Mouse (Mus musculus) MEL (cell line): ENCODE data around the gene AC141477.1. TPM values are rescaled to one million over a fixed set of nuclear protein-coding genes. Genes with fewer than 3 reads are reported as not detected.

Experiments
- DNase-seq: peaks from one replicate; pipeline ENCODE4 v3.0.0; 2011; ENCODE audit warnings: low read depth, low spot score
- H3K27ac ChIP-seq: 2 replicates; pipeline ENCODE4 v1.5.1; 2012; ENCODE audit warnings: low read depth, mild to moderate bottlenecking, control low read depth, low read length, moderate library complexity; ENCODE audit not compliant: control insufficient read depth
- H3K27me3 ChIP-seq, 2 experiments: fragments of 150-350 bp in 1 of 2; sonication (generic) in 1 of 2; 2 replicates each; pipeline ENCODE4 v1.6.1; 2012; ENCODE audit warnings: low read length in 2 of 2, mild to moderate bottlenecking in 2 of 2, improper control_type of control experiment in 1 of 2, moderate library complexity in 1 of 2; ENCODE audit not compliant: insufficient read depth in 2 of 2, control insufficient read depth in 1 of 2
- H3K36me3 ChIP-seq, 2 experiments: 2 replicates each; pipeline ENCODE4 v1.6.1; 2012 to 2014; ENCODE audit warnings: low read length in 2 of 2, improper control_type of control experiment in 1 of 2, inconsistent platforms in 1 of 2, mild to moderate bottlenecking in 1 of 2; ENCODE audit not compliant: insufficient read depth in 2 of 2, control insufficient read depth in 1 of 2
- H3K4me1 ChIP-seq, 2 experiments: fragments of 150-350 bp in 1 of 2; sonication (generic) in 1 of 2; 2 replicates each; pipeline ENCODE4 v1.6.1; 2012; ENCODE audit warnings: low read length in 2 of 2, improper control_type of control experiment in 1 of 2, mild to moderate bottlenecking in 1 of 2; ENCODE audit not compliant: insufficient read depth in 2 of 2, control insufficient read depth in 1 of 2
- H3K4me3 ChIP-seq, 2 experiments: fragments of 150-350 bp in 1 of 2; sonication (generic) in 1 of 2; 2 replicates each; pipeline ENCODE4 v1.5.1; 2012; ENCODE audit warnings: low read depth in 2 of 2, low read length in 2 of 2, mild to moderate bottlenecking in 2 of 2, moderate library complexity in 2 of 2, control low read depth in 1 of 2, improper control_type of control experiment in 1 of 2; ENCODE audit not compliant: control insufficient read depth in 1 of 2, insufficient read depth in 1 of 2
- H3K79me2 ChIP-seq: 2 replicates; pipeline ENCODE4 v1.6.1; 2012; ENCODE audit warnings: mild to moderate bottlenecking, low read length, moderate library complexity; ENCODE audit not compliant: control insufficient read depth, poor library complexity, insufficient read depth
- H3K9ac ChIP-seq: 2 replicates; pipeline ENCODE4 v1.6.1; 2012; ENCODE audit warnings: low read depth, mild to moderate bottlenecking, control low read depth, low read length, moderate library complexity; ENCODE audit not compliant: control insufficient read depth, poor library complexity, severe bottlenecking
- H3K9me3 ChIP-seq: fragments of 150-350 bp; sonication (generic); replicated peaks from 2 replicates; pipeline ENCODE4 v1.6.1; 2012; ENCODE audit warnings: mild to moderate bottlenecking, low read length, improper control_type of control experiment, moderate library complexity; ENCODE audit not compliant: insufficient read depth
- CTCF ChIP-seq, 3 experiments: IDR thresholded peaks in 2 of 3; conservative IDR thresholded peaks in 1 of 3; 2 replicates each; pipeline ENCODE4 v1.5.1; 2011 to 2012; ENCODE audit warnings: low read length in 3 of 3, low read depth in 2 of 3, mild to moderate bottlenecking in 2 of 3, improper control_type of control experiment in 1 of 3, inconsistent platforms in 1 of 3, mixed read lengths in 1 of 3, moderate library complexity in 1 of 3; ENCODE audit not compliant: control insufficient read depth in 1 of 3, insufficient read depth in 1 of 3, poor library complexity in 1 of 3, severe bottlenecking in 1 of 3
- E2F4 ChIP-seq: IDR thresholded peaks from 2 replicates; pipeline ENCODE4 v1.6.1; 2011; ENCODE audit warnings: low read depth, low read length, improper control_type of control experiment, borderline replicate concordance
- ETS1 ChIP-seq: IDR thresholded peaks from 2 replicates; pipeline ENCODE4 v1.6.1; 2012; ENCODE audit warnings: low read depth, mild to moderate bottlenecking, inconsistent platforms, low read length, improper control_type of control experiment, moderate library complexity
- KAT2A ChIP-seq: conservative IDR thresholded peaks from 2 replicates; pipeline ENCODE4 v1.6.1; 2012; ENCODE audit warnings: low read depth, low read length, improper control_type of control experiment, inconsistent platforms
- MAFK ChIP-seq: IDR thresholded peaks from 2 replicates; pipeline ENCODE4 v1.6.1; 2011; ENCODE audit warnings: low read depth, mild to moderate bottlenecking, low read length, improper control_type of control experiment, borderline replicate concordance
- MAX ChIP-seq: IDR thresholded peaks from 2 replicates; pipeline ENCODE4 v1.6.1; 2011; ENCODE audit warnings: low read length, improper control_type of control experiment
- MEF2A ChIP-seq: IDR thresholded peaks from 2 replicates; pipeline ENCODE4 v1.6.1; 2014; ENCODE audit warnings: low read depth, mild to moderate bottlenecking, inconsistent platforms, low read length, improper control_type of control experiment; ENCODE audit not compliant: poor library complexity, insufficient replicate concordance, severe bottlenecking; ENCODE audit errors: extremely low read depth
- MXI1 ChIP-seq: IDR thresholded peaks from 2 replicates; pipeline ENCODE4 v1.6.1; 2011; ENCODE audit warnings: mild to moderate bottlenecking, low read depth, low read length, improper control_type of control experiment
- POLR2AphosphoS5 ChIP-seq: IDR thresholded peaks from 2 replicates; pipeline ENCODE4 v1.6.1; 2012; ENCODE audit warnings: low read depth, borderline replicate concordance, mild to moderate bottlenecking, inconsistent platforms, low read length, moderate library complexity, mixed read lengths
- RAD21 ChIP-seq: IDR thresholded peaks from 2 replicates; pipeline ENCODE4 v1.6.1; 2011; ENCODE audit warnings: mild to moderate bottlenecking, low read depth, low read length, improper control_type of control experiment
- SMC3 ChIP-seq: IDR thresholded peaks from 2 replicates; pipeline ENCODE4 v1.6.1; 2011; ENCODE audit warnings: low read depth, low read length, improper control_type of control experiment
- TAL1 ChIP-seq: IDR thresholded peaks from 2 replicates; pipeline ENCODE4 v1.6.1; 2012; ENCODE audit warnings: mild to moderate bottlenecking, inconsistent platforms, low read length, moderate library complexity, mixed read lengths
- TBP ChIP-seq: IDR thresholded peaks from 2 replicates; pipeline ENCODE4 v1.8.0; 2011; ENCODE audit warnings: low read depth, low read length, improper control_type of control experiment
- TCF12 ChIP-seq: IDR thresholded peaks from 2 replicates; pipeline ENCODE4 v1.6.1; 2014; ENCODE audit warnings: low read depth, mild to moderate bottlenecking, inconsistent platforms, low read length, improper control_type of control experiment, moderate library complexity
- polyA plus RNA-seq, 2 experiments: library from polyadenylated mRNA; stranded (reverse) in 1 of 2; unstranded in 1 of 2; fragments of >175 nt in 1 of 2; fragments of >200 nt in 1 of 2; gene quantifications; 2 replicates each; pipeline versions ENCODE4 v1.2.1 to v1.2.4; 2012; ENCODE audit warnings: low replicate concordance in 2 of 2, low read depth in 1 of 2; ENCODE audit not compliant: insufficient read length in 2 of 2, insufficient read depth in 1 of 2, missing spikeins in 1 of 2
- total RNA-seq: library from RNA; depleted of rRNA; stranded (reverse); fragments of 300-350 nt; gene quantifications from 2 replicates; pipeline ENCODE4 v1.2.3, GENCODE M21; 2012

AC141477.1 gene
- total and polyA plus RNA-seq, 3 experiments, result 0.70 TPM; not detected in 2

DNA sequence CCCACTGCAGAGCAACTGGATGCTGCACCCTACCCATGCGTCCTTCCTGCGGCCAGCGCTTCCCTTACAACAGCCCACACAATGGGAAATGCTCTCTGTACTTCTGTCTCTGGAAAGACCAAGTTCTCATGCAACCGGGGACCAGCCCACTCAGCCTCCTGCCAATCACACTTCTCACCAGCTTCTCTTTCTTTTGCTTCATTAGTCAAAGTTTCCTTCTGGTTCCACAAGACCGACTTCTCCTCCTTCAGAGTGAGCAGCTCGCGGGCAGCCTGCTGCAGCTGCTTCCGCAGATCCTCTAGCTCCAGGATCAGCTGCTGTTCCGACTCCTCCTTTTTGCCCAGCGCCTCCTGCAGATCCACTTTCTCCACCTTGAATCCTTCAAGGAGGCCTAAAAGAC lies 31.7 kb downstream of the AC141477.1 start:
- Histone ChIP-seq H3K27me3 (no peaks in the 10 kb centered on the region), H3K27ac (no peak overlapping the region), H3K9ac (no peak overlapping the region), H3K4me3 (no peak overlapping the region), H3K9me3 (no peaks in the 10 kb centered on the region), H3K36me3 (peaks cover 0 to 2% of the 10 kb centered on the region in 2 experiments; a peak in 1 of 4 replicates), H3K79me2 (no peaks in the 10 kb centered on the region), H3K4me1 (no peaks in the 10 kb centered on the region)
- DNase-seq, result no peak
- TF ChIP-seq RAD21 (no peak), TCF12 (no peak), ETS1 (no peak), SMC3 (no peak), MAX (no peak), CTCF (IDR thresholded peaks at IDR 0.05 in 2 of 3, conservative IDR thresholded peaks at IDR 0.05 in 1 of 3; ENCODE audit: control insufficient read depth in 1 of 3, insufficient read depth in 1 of 3, low read depth in 2 of 3, low read length in 3 of 3, poor library complexity in 1 of 3, severe bottlenecking in 1 of 3) (no peak), TAL1 (no peak), MEF2A (no peak), MXI1 (no peak), MAFK (no peak), KAT2A (no peak)

DNA sequence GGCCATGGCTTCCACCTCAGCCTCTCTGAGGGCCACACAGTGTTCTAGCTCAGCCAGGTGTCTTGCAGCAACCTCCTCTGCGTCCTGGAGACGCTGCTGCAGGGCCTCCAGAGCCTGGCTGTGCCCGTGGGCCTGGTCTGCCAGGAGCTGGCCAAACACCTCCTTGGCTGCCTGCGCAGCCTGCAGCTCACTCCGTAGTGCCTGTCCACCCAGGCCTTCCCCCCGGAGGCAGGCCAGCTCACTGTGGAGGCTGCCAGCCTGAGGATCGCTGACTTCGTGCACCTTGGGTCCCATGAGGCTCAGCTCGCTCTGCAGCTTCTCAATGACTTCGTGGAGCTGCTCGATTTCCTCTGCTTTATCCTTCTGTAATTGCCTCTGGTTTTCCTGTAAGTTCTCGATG lies 47.6 kb downstream of the AC141477.1 start:
- no peak for TF ChIP-seq E2F4
- no peak for TF ChIP-seq POLR2AphosphoS5
- no peak overlapping the region for H3K4me3 ChIP-seq
- no peak for DNase-seq
- no peaks in the 10 kb centered on the region for H3K27me3 ChIP-seq
- no peaks in the 10 kb centered on the region for H3K4me1 ChIP-seq
- no peak overlapping the region for H3K27ac ChIP-seq
- no peak overlapping the region for H3K9ac ChIP-seq
- H3K36me3 ChIP-seq, result peaks cover 0 to 30% of the 10 kb centered on the region in 2 experiments; a peak in 2 of 4 replicates
- no peaks in the 10 kb centered on the region; the same call in 1 of the 2 replicates for H3K79me2 ChIP-seq
- H3K9me3 ChIP-seq, result no peaks in the 10 kb centered on the region

DNA sequence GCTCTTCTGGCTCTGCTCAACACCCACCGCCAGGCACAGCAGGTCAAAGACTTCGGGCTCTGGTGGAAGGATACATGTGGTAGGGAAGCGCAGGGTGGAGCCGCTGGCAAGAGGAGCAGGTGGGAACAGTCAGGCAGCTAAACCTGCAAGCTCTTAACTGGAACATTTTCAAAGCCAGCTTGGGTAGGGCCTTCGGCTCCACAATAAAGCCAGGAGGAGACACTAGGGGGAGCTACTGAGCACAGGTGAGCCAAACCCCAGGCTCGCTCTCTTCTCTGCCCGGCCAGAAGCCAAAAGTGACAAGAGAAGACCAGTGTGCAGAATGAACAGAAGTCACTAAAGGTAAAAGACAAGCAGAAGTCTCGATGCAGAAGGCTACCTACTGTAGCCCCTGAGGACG lies 48.5 kb downstream of the AC141477.1 start:
- H3K36me3 ChIP-seq, result peaks cover 0 to 30% of the 10 kb centered on the region in 2 experiments; a peak in 2 of 4 replicates
- H3K27ac ChIP-seq, result no peak overlapping the region
- no peaks in the 10 kb centered on the region; the same call in 1 of the 2 replicates for H3K79me2 ChIP-seq
- peak; percentile 17 for DNase-seq
- no peak overlapping the region for H3K9ac ChIP-seq
- no peak overlapping the region for H3K4me3 ChIP-seq
- H3K27me3 ChIP-seq, result no peaks in the 10 kb centered on the region
- H3K9me3 ChIP-seq, result no peaks in the 10 kb centered on the region
- no peaks in the 10 kb centered on the region for H3K4me1 ChIP-seq
- TF ChIP-seq TBP (no peak), CTCF (IDR thresholded peaks at IDR 0.05 in 2 of 3, conservative IDR thresholded peaks at IDR 0.05 in 1 of 3; ENCODE audit: control insufficient read depth in 1 of 3, insufficient read depth in 1 of 3, low read depth in 2 of 3, low read length in 3 of 3, poor library complexity in 1 of 3, severe bottlenecking in 1 of 3) (peak; percentile 44 to 65 (median 61))
